Mouse (Mus musculus): ENCODE results near the gene D630023F18Rik. TPM values are rescaled to one million over a fixed set of nuclear protein-coding genes. Genes with fewer than 3 reads are reported as not detected.

Gene D630023F18Rik
- polyA plus RNA-seq, 1 experiment from 2014 or later = 0.42 TPM

DNA sequence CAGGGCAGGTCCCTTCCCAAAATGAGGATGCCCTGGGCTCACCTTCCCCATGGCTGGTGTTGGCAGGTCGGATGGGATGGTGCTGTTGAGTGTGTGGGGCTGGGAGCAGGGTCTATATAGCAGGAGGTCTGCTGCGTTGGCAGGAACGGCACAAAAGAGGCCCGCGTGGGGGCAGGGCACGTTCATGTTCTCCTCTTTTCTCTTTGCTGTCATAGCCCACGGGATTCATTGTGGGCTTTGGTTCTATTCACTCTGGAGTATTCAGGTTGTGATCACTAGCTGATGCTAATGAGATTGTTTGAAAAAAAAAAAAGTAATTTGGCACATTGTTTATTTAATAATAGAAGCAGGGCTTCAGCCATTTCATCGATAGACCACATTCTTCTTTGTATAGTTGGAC, 59.7 kb downstream of the D630023F18Rik start, which contains the start of gene Crygd:
Gene Crygd (minus strand): TSS at position 101 of the 400 bp plus-strand sequence.
- Histone ChIP-seq H3K27me3 (no peaks in the 10 kb centered on the region), H3K4me3 (no peak within 1 kb of the TSS), H3K9me3 (no peaks in the 10 kb centered on the region), H3K27ac (no peak within 1 kb of the TSS), H3K4me1 (no peaks in the 10 kb centered on the region), H3K4me2 (replicated peaks) (no peak within 1 kb of the TSS), H3K9ac (no peak within 1 kb of the TSS), H3K36me3 (no peaks in the 10 kb centered on the region)
- no peak for ATAC-seq (ENCODE audit: insufficient number of reproducible peaks, insufficient read depth, low FRiP score, low TSS enrichment)
- WGBS = 81% methylated on average over 8 of the region's 8 CpGs

Other genes with a start within 250 kb of the D630023F18Rik start
- gene Plekhm3, start 166.4 kb downstream of the D630023F18Rik start, polyA plus RNA-seq (2016; fragmentation: Nextera tagmentation; extraction: Ambion mirVana) = 10.2 and 11.0 TPM in 2 replicates
- gene Akr1cl, start 90.5 kb downstream of the D630023F18Rik start, polyA plus RNA-seq (2016; fragmentation: Nextera tagmentation; extraction: Ambion mirVana) = 0.50 TPM in 2 replicates
- gene Cryge, start 72.1 kb downstream of the D630023F18Rik start, polyA plus RNA-seq (2016; fragmentation: Nextera tagmentation; extraction: Ambion mirVana) = 16.1 and 29.2 TPM in 2 replicates
- 4.4 and 6.0 TPM in 2 replicates for gene Crygd, start 59.8 kb downstream of the D630023F18Rik start, polyA plus RNA-seq (2016; fragmentation: Nextera tagmentation; extraction: Ambion mirVana)
- gene Crygc, start 49.5 kb downstream of the D630023F18Rik start, polyA plus RNA-seq (2016; fragmentation: Nextera tagmentation; extraction: Ambion mirVana) = 6.9 and 15.0 TPM in 2 replicates
- 5.9 and 6.7 TPM in 2 replicates for gene Crygb, start 40.9 kb downstream of the D630023F18Rik start, polyA plus RNA-seq (2016; fragmentation: Nextera tagmentation; extraction: Ambion mirVana)
- gene Cryga, start 19.8 kb downstream of the D630023F18Rik start, polyA plus RNA-seq (2016; fragmentation: Nextera tagmentation; extraction: Ambion mirVana) = 33.2 and 41.0 TPM in 2 replicates
- gene Gm28845, start 3.7 kb downstream of the D630023F18Rik start, polyA plus RNA-seq (2016; fragmentation: Nextera tagmentation; extraction: Ambion mirVana) = not detected in 2 replicates
- gene Idh1, start 63.3 kb upstream of the D630023F18Rik start, polyA plus RNA-seq (2016; fragmentation: Nextera tagmentation; extraction: Ambion mirVana) = 175 and 180 TPM in 2 replicates
- gene Pikfyve, start 63.5 kb upstream of the D630023F18Rik start, polyA plus RNA-seq (2016; fragmentation: Nextera tagmentation; extraction: Ambion mirVana) = 14.4 and 15.9 TPM in 2 replicates
- gene Pth2r, start 158.8 kb upstream of the D630023F18Rik start, polyA plus RNA-seq (2016; fragmentation: Nextera tagmentation; extraction: Ambion mirVana) = 0.09 and 0.27 TPM in 2 replicates